Mouse (Mus musculus): ENCODE data around the gene Olfr1014.

Olfr1014 gene

GRCm38 (mm10) chr2:85772413-85772812, at the start of gene Olfr1014:
Olfr1014 (plus strand) TSS chr2:85772713.
- no peak for DNase-seq (ENCODE audit: low spot score)

- DNase-seq (ENCODE audit: low spot score): no peak
Observed at GRCm38 (mm10) chr2:85725793-85726192, 46.7 kb upstream of the Olfr1014 start.

GRCm38 (mm10) chr2:85753822-85754221, 18.7 kb upstream of the Olfr1014 start:
- no peak for DNase-seq (ENCODE audit: low spot score)

- no peak for DNase-seq (ENCODE audit: low spot score)
Observed at GRCm38 (mm10) chr2:85762666-85763065, 9.8 kb upstream of the Olfr1014 start, which contains the start of gene Olfr1012. Olfr1012 (minus strand) TSS chr2:85762766.

GRCm38 (mm10) chr2:85766798-85767197, 5.7 kb upstream of the Olfr1014 start, which contains the start of gene Olfr1013:
Olfr1013 (plus strand) TSS chr2:85767098.
- no peak for DNase-seq (ENCODE audit: low spot score)

GRCm38 (mm10) chr2:85781717-85782116, 9.2 kb downstream of the Olfr1014 start, which contains the start of gene Olfr1015:
Olfr1015 (plus strand) TSS chr2:85782017.
- DNase-seq (ENCODE audit: low spot score): no peak

GRCm38 (mm10) chr2:85792331-85792730, 19.8 kb downstream of the Olfr1014 start:
- DNase-seq (ENCODE audit: low spot score): no peak

- DNase-seq (ENCODE audit: low spot score): no peak
Observed at GRCm38 (mm10) chr2:85802444-85802843, 29.9 kb downstream of the Olfr1014 start, which contains the start of gene Olfr1016. Olfr1016 (minus strand) TSS chr2:85802544.

- DNase-seq (ENCODE audit: low spot score): no peak
Observed at GRCm38 (mm10) chr2:85804501-85804900, 32.0 kb downstream of the Olfr1014 start.

- no peak for DNase-seq (ENCODE audit: low spot score)
Observed at GRCm38 (mm10) chr2:85818179-85818578, 45.7 kb downstream of the Olfr1014 start, which contains the start of gene Olfr1018. Olfr1018 (plus strand) TSS chr2:85818479.

All from ovary, adult 18-20 months (tissue).